25 mouse cellular contexts compared by ENCODE assay signal in the genomic region with DNA sequence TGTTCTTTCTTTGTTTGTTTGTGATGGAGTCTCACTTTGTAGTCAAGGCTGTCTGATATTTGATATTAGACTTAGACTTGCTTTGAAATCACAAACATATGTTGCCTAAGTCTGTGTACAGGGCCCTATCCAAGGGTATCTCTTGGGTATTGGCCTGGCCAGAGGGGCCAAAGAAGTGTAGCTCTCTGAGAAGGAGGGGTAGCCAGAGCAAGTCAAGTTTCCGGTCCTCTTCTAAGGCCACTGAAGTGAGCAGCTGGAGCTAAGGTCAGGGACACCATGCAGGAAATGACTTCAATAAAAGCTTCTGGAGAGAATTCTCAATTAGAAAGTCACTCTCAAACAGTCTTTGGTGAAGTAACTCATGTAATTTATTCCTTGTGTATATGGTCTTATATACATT. TPM values are rescaled to one million over a fixed set of nuclear protein-coding genes. Genes with fewer than 3 reads are reported as not detected.
"Had no signal": no experiment of that assay in that cellular context is flagged by ENCODE, and none has a peak within 500 bp of the region (broad histone marks: within the 10 kb centered on the region; RNA-seq: fewer than 3 reads in every experiment).

No protein-coding gene starts in this region.

- DNase-seq: heart, postnatal 10 days; heart, postnatal 36 days; heart, postnatal 4 days; kidney, adult 18-20 months; kidney, adult 2 months; kidney, adult 8-10 months; kidney, postnatal 10 days; kidney, postnatal 14 days; kidney, postnatal 25 days; kidney, postnatal 36 days; kidney, postnatal 4 days; layer of hippocampus, adult 9-11 months; layer of hippocampus, postnatal 36 days had no signal

RNA-seq across cellular contexts. Expression of gene Serpinb9b, which starts 4.8 kb away (rescaled TPM):
- total RNA-seq: hematopoietic stem cell, adult 5-6 weeks; hindbrain, postnatal 0 days; layer of hippocampus, adult 18-20 months; layer of hippocampus, adult 2 months; layer of hippocampus, adult 8-10 months; layer of hippocampus, postnatal 10 days; layer of hippocampus, postnatal 14 days; layer of hippocampus, postnatal 25 days; layer of hippocampus, postnatal 36 days; left cerebral cortex, adult 18-20 months; left cerebral cortex, adult 8-10 months had no signal

RNA-seq across cellular contexts. Expression of gene Serpinb1b, which starts 56.0 kb away (rescaled TPM):
- total RNA-seq: heart, postnatal 10 days; heart, postnatal 14 days; heart, postnatal 25 days; heart, postnatal 36 days; heart, postnatal 4 days; hematopoietic stem cell, adult 5-6 weeks had no signal
